10 mouse cellular contexts compared by ENCODE assay signal in the genomic region with DNA sequence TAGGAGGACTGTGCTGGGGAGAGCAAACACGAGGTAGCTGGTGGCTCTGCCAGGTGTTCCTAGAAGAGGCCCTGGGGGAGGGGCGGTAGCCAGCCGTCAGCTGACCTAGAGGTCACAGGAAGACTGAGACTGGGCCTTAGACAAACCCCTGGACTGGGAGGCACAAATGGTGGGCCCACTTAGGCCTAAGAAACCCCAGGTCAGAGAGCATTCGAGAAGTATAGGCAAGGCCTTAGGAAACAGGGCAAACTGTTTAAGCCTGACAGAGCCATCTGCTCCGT. TPM values are rescaled to one million over a fixed set of nuclear protein-coding genes. Genes with fewer than 3 reads are reported as not detected.
A peak's percentile ranks its signal among the peaks of the same experiment; 100 is the strongest.
DNase-seq lines count a peak whose midpoint lies in the region; ATAC-seq and TF ChIP-seq lines count a peak whose summit lies in the region.
"Had no signal": no experiment of that assay in that cellular context is flagged by ENCODE, and none has a peak within 500 bp of the region (broad histone marks: within the 10 kb centered on the region; RNA-seq: fewer than 3 reads in every experiment).

No protein-coding gene starts in this region.

- peak overlapping the region; percentile 67 for H3K9ac ChIP-seq in ES-E14 (ENCODE audit: insufficient read depth, low read depth, low read length, poor library complexity, severe bottlenecking)
- no peak overlapping the region for H3K9ac ChIP-seq in embryonic facial prominence, embryonic 15.5 days
- no peak overlapping the region for H3K9ac ChIP-seq in midbrain, postnatal 0 days (replicated peaks; ENCODE audit: low read length, poor library complexity, severe bottlenecking)

- H3K4me1 ChIP-seq in ES-E14 (ENCODE audit: control insufficient read depth in 2 of 2, insufficient read depth in 2 of 2, low read length in 2 of 2, poor library complexity in 1 of 2): peaks cover 5 to 23% of the 10 kb centered on the region in 2 experiments; a peak in 2 of 4 replicates
- H3K4me1 ChIP-seq in embryonic facial prominence, embryonic 15.5 days: 0 out of 2 replicates have a peak, but pooled peaks cover 4% of the 10 kb centered on the region
- H3K4me1 ChIP-seq in lung, adult 2 months (ENCODE audit: control insufficient read depth, insufficient read depth, low read length): 0 out of 2 replicates have a peak, but pooled peaks cover 2% of the 10 kb centered on the region
- no peaks in the 10 kb centered on the region for H3K4me1 ChIP-seq in midbrain, postnatal 0 days (ENCODE audit: insufficient read depth, low read length)

- 25% methylated on average over 5 of the region's 5 CpGs for WGBS in embryonic facial prominence, embryonic 15.5 days
- 32% methylated on average over 5 of the region's 5 CpGs for WGBS in lung, adult 2 months
- WGBS in midbrain, postnatal 0 days: 39% methylated on average over 5 of the region's 5 CpGs

- no peaks in the 10 kb centered on the region for H3K27me3 ChIP-seq in embryonic facial prominence, embryonic 15.5 days
- no peaks in the 10 kb centered on the region for H3K27me3 ChIP-seq in midbrain, postnatal 0 days (ENCODE audit: insufficient read depth, low read length)

- ATAC-seq in embryonic facial prominence, embryonic 15.5 days (ENCODE audit: insufficient number of reproducible peaks, low FRiP score, low TSS enrichment, low read depth): 0 out of 2 replicates have a peak, but pooled peaks have one; percentile 13
- ATAC-seq in midbrain, postnatal 0 days (ENCODE audit: low FRiP score): no peak

- intact Hi-C loops in left cerebral cortex, postnatal 25 days (cut with DNase I): no loop called here

- H3K27ac ChIP-seq in ES-E14 (ENCODE audit: insufficient read depth, low read depth, low read length, poor library complexity, severe bottlenecking): no peak overlapping the region; the same call in 1 of the 2 replicates
- no peak overlapping the region for H3K27ac ChIP-seq in embryonic facial prominence, embryonic 15.5 days (replicated peaks)
- H3K27ac ChIP-seq in midbrain, postnatal 0 days (ENCODE audit: low read depth, low read length): no peak overlapping the region

- H3K9me3 ChIP-seq in ES-E14 (ENCODE audit: control insufficient read depth, insufficient read depth, low read depth, low read length): no peaks in the 10 kb centered on the region
- no peaks in the 10 kb centered on the region for H3K9me3 ChIP-seq in embryonic facial prominence, embryonic 15.5 days (replicated peaks)
- H3K9me3 ChIP-seq in midbrain, postnatal 0 days (ENCODE audit: low read length): no peaks in the 10 kb centered on the region

- H3K4me2 ChIP-seq in embryonic facial prominence, embryonic 15.5 days (replicated peaks): no peak overlapping the region; the same call in 1 of the 2 replicates
- no peak overlapping the region for H3K4me2 ChIP-seq in midbrain, postnatal 0 days (ENCODE audit: low read depth, low read length, poor library complexity, severe bottlenecking)

- H3K36me3 ChIP-seq in ES-E14 (ENCODE audit: control insufficient read depth, insufficient read depth, low read length, poor library complexity, severe bottlenecking): peaks cover 6% of the 10 kb centered on the region; the same call in 1 of the 2 replicates
- peaks cover 9% of the 10 kb centered on the region; the same call in 1 of the 2 replicates for H3K36me3 ChIP-seq in embryonic facial prominence, embryonic 15.5 days
- H3K36me3 ChIP-seq in midbrain, postnatal 0 days (ENCODE audit: insufficient read depth, low read length): peaks cover 5% of the 10 kb centered on the region

- in situ Hi-C loops in ES-E14 (cut with MboI; ENCODE audit: low sequenced_read_pairs in 2 of 2, unreplicated experiment in 2 of 2): no loop called here

- peak overlapping the region; percentile 16 to 33 for H3K4me3 ChIP-seq in ES-E14 (ENCODE audit: insufficient read depth in 1 of 2, low read depth in 1 of 2, low read length in 2 of 2, poor library complexity in 1 of 2, severe bottlenecking in 1 of 2)
- H3K4me3 ChIP-seq in embryonic facial prominence, embryonic 15.5 days (replicated peaks): no peak overlapping the region
- no peak overlapping the region for H3K4me3 ChIP-seq in lung, adult 2 months (replicated peaks; ENCODE audit: extremely low read depth, low read depth, low read length)
- no peak overlapping the region for H3K4me3 ChIP-seq in midbrain, postnatal 0 days (ENCODE audit: low read depth, low read length)

- DNase-seq in ES-E14 (ENCODE audit: low read depth, low spot score): no peak
- DNase-seq in kidney, adult 9 months: peak; percentile 94
- DNase-seq in lung, adult 2 months: peak; percentile 42
- DNase-seq in right cerebral cortex, adult 2 months (ENCODE audit: low spot score in 2 of 2): no peak
- no peak for DNase-seq in left cerebral cortex, postnatal 25 days (ENCODE audit: low spot score in 2 of 2)
- DNase-seq in midbrain, postnatal 0 days (ENCODE audit: low spot score): no peak
- DNase-seq in right cerebral cortex, postnatal 25 days: no peak

- TF ChIP-seq POLR2A in lung, adult 2 months (IDR thresholded peaks at IDR 0.05; ENCODE audit: borderline replicate concordance, extremely low read depth, low read depth, low read length): no peak

- TF ChIP-seq CTCF in lung, adult 2 months (IDR thresholded peaks at IDR 0.05; ENCODE audit: insufficient read depth, low read length): no peak
- no peak for TF ChIP-seq CTCF in midbrain, postnatal 0 days (IDR thresholded peaks at IDR 0.05)

TF ChIP-seq in ES-E14, 5 proteins besides CTCF, POLR2A, EP300 and RAD21:
- TF ChIP-seq ZNF384 (IDR thresholded peaks at IDR 0.05; ENCODE audit: low read depth, low read length) (no peak), CHD2 (IDR thresholded peaks at IDR 0.05; ENCODE audit: low read depth, low read length) (no peak), HCFC1 (IDR thresholded peaks at IDR 0.05; ENCODE audit: borderline replicate concordance, insufficient read depth, low read length) (no peak), MAFK (IDR thresholded peaks at IDR 0.05; ENCODE audit: insufficient read depth, low read depth, low read length) (no peak), ZC3H11A (IDR thresholded peaks at IDR 0.05; ENCODE audit: borderline replicate concordance, low read depth, low read length) (no peak)

RNA-seq across cellular contexts. Expression of gene Nubp2, which starts 8.1 kb away (rescaled TPM):
- total RNA-seq in ES-E14 (2012; rRNA removed): 85.8 and 118 TPM in 2 replicates
- 48.9 and 49.6 TPM in 2 replicates for polyA plus RNA-seq in embryonic facial prominence, embryonic 15.5 days (2015; fragmentation: Nextera tagmentation; extraction: Ambion mirVana)
- polyA plus RNA-seq in lung, adult 2 months (2012; rRNA removed): 23.6 and 36.7 TPM in 2 replicates
- 10 to 100 TPM; 32.7 to 33.6 TPM for total RNA-seq in left cerebral cortex, postnatal 25 days (2021)
- 39.6 and 60.2 TPM in 2 replicates for total RNA-seq in midbrain, postnatal 0 days (2014; rRNA removed)
- 55.8 and 63.9 TPM in 2 replicates for polyA plus RNA-seq in midbrain, postnatal 0 days (2015; fragmentation: Nextera tagmentation; extraction: Ambion mirVana)

RNA-seq across cellular contexts. Expression of gene Spsb3, which starts 8.4 kb away (rescaled TPM):
- total RNA-seq in ES-E14 (2012; rRNA removed): 34.2 and 37.1 TPM in 2 replicates
- polyA plus RNA-seq in embryonic facial prominence, embryonic 15.5 days (2015; fragmentation: Nextera tagmentation; extraction: Ambion mirVana): 43.5 and 45.3 TPM in 2 replicates
- polyA plus RNA-seq in lung, adult 2 months (2012; rRNA removed): 76.4 and 85.4 TPM in 2 replicates
- total RNA-seq in left cerebral cortex, postnatal 25 days (2021): 10 to 100 TPM; 57.9 to 58.0 TPM
- 87.5 and 105 TPM in 2 replicates for total RNA-seq in midbrain, postnatal 0 days (2014; rRNA removed)
- polyA plus RNA-seq in midbrain, postnatal 0 days (2015; fragmentation: Nextera tagmentation; extraction: Ambion mirVana): 100 and 110 TPM in 2 replicates

RNA-seq across cellular contexts. Expression of gene Igfals, which starts 12.3 kb away (rescaled TPM):
- total RNA-seq in ES-E14 (2012; rRNA removed): 2.5 and 5.8 TPM in 2 replicates
- 0.43 and 1.1 TPM in 2 replicates for polyA plus RNA-seq in embryonic facial prominence, embryonic 15.5 days (2015; fragmentation: Nextera tagmentation; extraction: Ambion mirVana)
- 3.0 and 3.9 TPM in 2 replicates for polyA plus RNA-seq in lung, adult 2 months (2012; rRNA removed)
- total RNA-seq in left cerebral cortex, postnatal 25 days (2021): not detected
- 0.28 TPM in 1 of 2 replicates, not detected in the other for total RNA-seq in midbrain, postnatal 0 days (2014; rRNA removed)
- polyA plus RNA-seq in midbrain, postnatal 0 days (2015; fragmentation: Nextera tagmentation; extraction: Ambion mirVana): 0.31 TPM in 1 of 2 replicates, not detected in the other
- polyA plus RNA-seq: heart, embryonic 14.5 days; neural tube, embryonic 14.5 days had no signal

RNA-seq across cellular contexts. Expression of gene Eme2, which starts 16.8 kb away (rescaled TPM):
- 21.8 and 33.7 TPM in 2 replicates for total RNA-seq in ES-E14 (2012; rRNA removed)
- 28.5 and 32.6 TPM in 2 replicates for polyA plus RNA-seq in embryonic facial prominence, embryonic 15.5 days (2015; fragmentation: Nextera tagmentation; extraction: Ambion mirVana)
- polyA plus RNA-seq in lung, adult 2 months (2012; rRNA removed): 41.1 and 48.0 TPM in 2 replicates
- 10 to 100 TPM; 52.9 to 59.1 TPM for total RNA-seq in left cerebral cortex, postnatal 25 days (2021)
- total RNA-seq in midbrain, postnatal 0 days (2014; rRNA removed): 29.7 and 31.7 TPM in 2 replicates
- 20.2 and 22.5 TPM in 2 replicates for polyA plus RNA-seq in midbrain, postnatal 0 days (2015; fragmentation: Nextera tagmentation; extraction: Ambion mirVana)

RNA-seq across cellular contexts. Expression of gene Mrps34, which starts 16.9 kb away (rescaled TPM):
- 36.1 and 39.6 TPM in 2 replicates for total RNA-seq in ES-E14 (2012; rRNA removed)
- polyA plus RNA-seq in embryonic facial prominence, embryonic 15.5 days (2015; fragmentation: Nextera tagmentation; extraction: Ambion mirVana): 86.8 and 92.3 TPM in 2 replicates
- 100 and 115 TPM in 2 replicates for polyA plus RNA-seq in lung, adult 2 months (2012; rRNA removed)
- 10 to 100 TPM; 64.6 to 69.9 TPM for total RNA-seq in left cerebral cortex, postnatal 25 days (2021)
- total RNA-seq in midbrain, postnatal 0 days (2014; rRNA removed): 43.8 and 46.1 TPM in 2 replicates
- 128 and 131 TPM in 2 replicates for polyA plus RNA-seq in midbrain, postnatal 0 days (2015; fragmentation: Nextera tagmentation; extraction: Ambion mirVana)

Comparison
In these comparisons a context has a peak if more than half of its experiments do, and no peak if none do; other contexts are left out.
1. DNase-seq: peak in kidney, adult 9 months (single experiment) and lung, adult 2 months (single experiment); none in ES-E14 (single experiment), right cerebral cortex, adult 2 months (0 of 2), left cerebral cortex, postnatal 25 days (0 of 2), midbrain, postnatal 0 days (single experiment) and right cerebral cortex, postnatal 25 days (single experiment).
2. H3K4me3 ChIP-seq: peak in ES-E14 (2 of 2); none in embryonic facial prominence, embryonic 15.5 days (single experiment), lung, adult 2 months (single experiment) and midbrain, postnatal 0 days (single experiment).